Comparison of ENCODE assay signal across 14 mouse cellular contexts in genomic region chr6:144903156-144903555, GRCm38 (mm10).
DNase-seq lines count a peak whose midpoint lies in the region.
"Had no signal": no experiment of that assay in that cellular context is flagged by ENCODE, and none has a peak within 500 bp of the region (broad histone marks: within the 10 kb centered on the region; RNA-seq: fewer than 3 reads in every experiment).

No protein-coding gene starts in this region.

- no peaks in the 10 kb centered on the region for H3K27me3 ChIP-seq in limb, embryonic 10.5 days (ENCODE audit: low read depth, poor library complexity, severe bottlenecking)
- H3K27me3 ChIP-seq: embryonic facial prominence, embryonic 12.5 days; forebrain, embryonic 15.5 days; hindbrain, embryonic 15.5 days; limb, embryonic 12.5 days had no signal

- DNase-seq in heart, postnatal 10 days: peak; percentile 4 to 6
- DNase-seq in heart, postnatal 36 days: no peak
- peak; percentile 64 for DNase-seq in CD4-positive, CD25-positive, alpha-beta regulatory T cell, adult 2 months (ENCODE audit: low read depth, low spot score)
- DNase-seq in limb, embryonic 10.5 days (ENCODE audit: low spot score): no peak
- peak; percentile 27 to 71 for DNase-seq in spleen, postnatal 4 days (ENCODE audit: low spot score in 2 of 2)
- DNase-seq in adrenal gland, postnatal 25 days: no peak
- DNase-seq in right cerebral cortex, postnatal 25 days: no peak
- DNase-seq in layer of hippocampus, postnatal 10 days (ENCODE audit: low spot score in 2 of 2): no peak

- intact Hi-C loops in heart, postnatal 10 days (cut with DNase I): no loop called here
- intact Hi-C loops in heart, postnatal 36 days (cut with DNase I): no loop called here

- no peaks in the 10 kb centered on the region for H3K36me3 ChIP-seq in limb, embryonic 10.5 days
- H3K36me3 ChIP-seq: embryonic facial prominence, embryonic 12.5 days; forebrain, embryonic 15.5 days; hindbrain, embryonic 15.5 days; limb, embryonic 12.5 days had no signal

- peak overlapping the region; percentile 62 for H3K27ac ChIP-seq in limb, embryonic 10.5 days
- H3K27ac ChIP-seq: embryonic facial prominence, embryonic 12.5 days; forebrain, embryonic 15.5 days; heart, adult 2 months; hindbrain, embryonic 15.5 days; layer of hippocampus, adult 2 months; limb, embryonic 12.5 days had no signal

- no peak overlapping the region for H3K4me3 ChIP-seq in limb, embryonic 10.5 days
- H3K4me3 ChIP-seq: embryonic facial prominence, embryonic 12.5 days; forebrain, embryonic 15.5 days; heart, adult 2 months; hindbrain, embryonic 15.5 days; layer of hippocampus, adult 2 months; limb, embryonic 12.5 days had no signal

- H3K4me1 ChIP-seq in limb, embryonic 10.5 days: peaks cover 23% of the 10 kb centered on the region

- no peaks in the 10 kb centered on the region for H3K9me3 ChIP-seq in limb, embryonic 10.5 days (replicated peaks)
- H3K9me3 ChIP-seq: embryonic facial prominence, embryonic 12.5 days; forebrain, embryonic 15.5 days; hindbrain, embryonic 15.5 days; limb, embryonic 12.5 days had no signal

- 58% methylated on average over 10 of the region's 10 CpGs for WGBS in limb, embryonic 10.5 days

Comparison
In these comparisons a context has a peak if more than half of its experiments do, and no peak if none do; other contexts are left out.
1. DNase-seq: peak in heart, postnatal 10 days (2 of 2), CD4-positive, CD25-positive, alpha-beta regulatory T cell, adult 2 months (single experiment) and spleen, postnatal 4 days (2 of 2); none in heart, postnatal 36 days (0 of 2), limb, embryonic 10.5 days (single experiment), adrenal gland, postnatal 25 days (single experiment), right cerebral cortex, postnatal 25 days (single experiment) and layer of hippocampus, postnatal 10 days (0 of 2).